Mouse (Mus musculus) forebrain, embryonic 16.5 days (tissue): ENCODE measurements around the gene Gdnf. TPM values are rescaled to one million over a fixed set of nuclear protein-coding genes. Genes with fewer than 3 reads are reported as not detected.

Experiments used
- ATAC-seq: fragments of 200-750 bp; cut with Nextera tagmentation; 2 replicates; pipeline ENCODE4 v1.8.0; 2017; ENCODE audit warnings: mild to moderate bottlenecking, moderate library complexity
- H3K27ac ChIP-seq: fragments of 300-500 bp; sonication (generic); 2 replicates; pipeline ENCODE4 v1.5.1; 2014; ENCODE audit warnings: low read length, control low read depth
- H3K27me3 ChIP-seq: fragments of 300-500 bp; sonication (generic); replicated peaks from 2 replicates; pipeline ENCODE4 v1.6.1; 2014; ENCODE audit warnings: low read length; ENCODE audit not compliant: control insufficient read depth, insufficient read depth
- H3K36me3 ChIP-seq: fragments of 300-500 bp; sonication (generic); 2 replicates; pipeline ENCODE4 v1.6.1; 2014; ENCODE audit not compliant: control insufficient read depth, insufficient read depth
- H3K4me1 ChIP-seq: fragments of 300-500 bp; sonication (generic); replicated peaks from 2 replicates; pipeline ENCODE4 v1.6.1; 2014; ENCODE audit warnings: low read length; ENCODE audit not compliant: control insufficient read depth, insufficient read depth
- H3K4me2 ChIP-seq: fragments of 300-500 bp; sonication (generic); 2 replicates; pipeline ENCODE4 v1.6.1; 2014; ENCODE audit warnings: mild to moderate bottlenecking, low read length, control low read depth
- H3K4me3 ChIP-seq: fragments of 300-500 bp; sonication (generic); replicated peaks from 2 replicates; pipeline ENCODE4 v1.5.1; 2014; ENCODE audit warnings: mild to moderate bottlenecking, low read length, control low read depth
- H3K9ac ChIP-seq: fragments of 300-500 bp; sonication (generic); replicated peaks from 2 replicates; pipeline ENCODE4 v1.6.1; 2014; ENCODE audit warnings: low read depth, low read length, control low read depth
- H3K9me3 ChIP-seq: fragments of 300-500 bp; sonication (generic); 2 replicates; pipeline ENCODE4 v1.6.1; 2016; ENCODE audit warnings: low read length; ENCODE audit not compliant: control insufficient read depth
- WGBS: fragments of 180-500 bp; shearing (Covaris S2); extraction: QIAGEN DNeasy Blood & Tissue Kit; methylation state at CpG from one replicate; pipeline ENCODE4 v1.1.7; 2014; 5-methylcytosine and 5-hydroxymethylcytosine counted together
- polyA plus RNA-seq: library from polyadenylated mRNA; unstranded; fragments of >200 nt; fragmentation: Nextera tagmentation; extraction: Ambion mirVana; gene quantifications from 2 replicates; pipeline ENCODE4 v1.2.1, GENCODE M21; 2015

Gdnf gene
- polyA plus RNA-seq: 0.16 and 0.18 TPM in 2 replicates

DNA sequence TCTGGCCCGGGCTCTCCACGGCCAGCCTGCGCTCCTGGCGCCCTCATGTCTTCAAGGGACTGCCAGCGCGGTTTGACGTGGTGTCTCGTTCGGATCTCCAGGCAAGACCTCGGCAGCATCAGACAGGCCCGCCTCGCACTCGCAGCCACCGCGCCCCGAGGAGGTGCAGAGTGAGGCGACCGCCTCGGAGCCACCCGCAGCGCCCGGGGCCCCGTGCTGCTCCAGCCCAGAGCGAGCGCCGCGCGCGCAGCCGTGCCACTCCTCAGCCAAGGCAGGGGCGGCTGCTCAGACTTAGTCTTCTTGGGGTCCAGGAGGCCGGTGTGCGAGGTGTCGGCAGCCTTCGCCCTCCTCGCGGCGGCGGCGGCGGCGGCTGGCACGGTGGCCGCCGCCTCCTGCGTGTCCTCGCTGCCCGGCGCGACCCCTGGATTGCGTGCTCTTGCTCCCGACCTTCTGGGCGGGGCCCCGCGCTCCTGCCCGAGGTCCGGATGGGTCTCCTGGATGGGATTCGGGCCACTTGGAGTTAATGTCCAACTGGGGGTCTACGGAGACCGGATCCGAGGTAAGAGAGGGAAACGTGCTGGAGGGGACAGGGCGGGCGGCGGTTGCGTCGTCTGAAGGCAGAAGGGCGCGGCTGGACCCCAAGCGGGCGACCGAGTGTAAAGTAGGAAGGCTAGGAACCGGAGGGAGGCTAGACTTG lies at the start of gene Gdnf:
Gene Gdnf (plus strand): TSS at position 291 of the 697 bp plus-strand sequence.
- Histone ChIP-seq H3K4me3 (peak within 1 kb of the TSS; percentile 53), H3K27ac (no peak within 1 kb of the TSS), H3K9ac (peak within 1 kb of the TSS; percentile 35), H3K9me3 (no peaks in the 10 kb centered on the region), H3K36me3 (no peaks in the 10 kb centered on the region), H3K4me1 (peaks cover 36% of the 10 kb centered on the region), H3K27me3 (peaks cover 60% of the 10 kb centered on the region), H3K4me2 (peak within 1 kb of the TSS; percentile 74)
- WGBS: 0% methylated on average over 71 of the region's 73 CpGs
- peak; percentile 54 for ATAC-seq

GRCm38 (mm10) chr15:7767166-7767565 lies 43.5 kb upstream of the Gdnf start:
- no peak for ATAC-seq
- Histone ChIP-seq H3K27ac (no peak overlapping the region), H3K4me1 (no peaks in the 10 kb centered on the region), H3K4me2 (no peak overlapping the region), H3K9ac (no peak overlapping the region), H3K36me3 (no peaks in the 10 kb centered on the region), H3K9me3 (no peaks in the 10 kb centered on the region), H3K4me3 (no peak overlapping the region), H3K27me3 (no peaks in the 10 kb centered on the region)
- 91% methylated on average over 7 of the region's 7 CpGs for WGBS

GRCm38 (mm10) chr15:7772983-7773382 lies 37.7 kb upstream of the Gdnf start:
- H3K4me3 ChIP-seq: no peak overlapping the region
- ATAC-seq: no peak
- no peaks in the 10 kb centered on the region for H3K4me1 ChIP-seq
- no peaks in the 10 kb centered on the region for H3K9me3 ChIP-seq
- no peak overlapping the region for H3K9ac ChIP-seq
- WGBS: 88% methylated on average over 8 of the region's 8 CpGs
- no peaks in the 10 kb centered on the region for H3K27me3 ChIP-seq
- H3K4me2 ChIP-seq: no peak overlapping the region
- H3K36me3 ChIP-seq: no peaks in the 10 kb centered on the region
- H3K27ac ChIP-seq: no peak overlapping the region

DNA sequence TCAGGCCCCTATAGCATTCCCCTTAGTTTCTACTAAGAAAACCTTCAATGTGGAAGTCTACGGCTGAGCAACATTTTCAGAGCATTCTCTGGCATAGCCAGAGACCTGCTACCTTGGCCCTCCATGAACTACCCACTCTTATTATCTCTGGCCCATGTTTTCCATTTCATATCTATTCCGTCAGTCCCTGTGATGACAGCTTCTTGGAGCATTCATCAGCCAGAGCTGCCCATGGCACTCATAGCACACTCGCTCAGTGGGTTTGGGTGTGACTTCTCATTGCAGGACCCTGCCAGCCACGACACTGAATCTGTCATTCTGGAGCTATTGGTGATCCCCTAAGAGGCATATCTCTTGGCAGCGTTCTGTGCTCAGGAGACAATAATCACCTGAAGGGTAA lies 29.1 kb upstream of the Gdnf start:
- no peak overlapping the region for H3K4me2 ChIP-seq
- H3K27me3 ChIP-seq: no peaks in the 10 kb centered on the region
- H3K9ac ChIP-seq: no peak overlapping the region
- H3K36me3 ChIP-seq: no peaks in the 10 kb centered on the region
- H3K4me1 ChIP-seq: no peaks in the 10 kb centered on the region
- no peak overlapping the region for H3K4me3 ChIP-seq
- no peak for ATAC-seq
- 90% methylated on average over 5 of the region's 5 CpGs for WGBS
- H3K9me3 ChIP-seq: no peaks in the 10 kb centered on the region
- H3K27ac ChIP-seq: no peak overlapping the region

- Histone ChIP-seq H3K36me3 (no peaks in the 10 kb centered on the region), H3K9ac (peak overlapping the region; percentile 35), H3K4me1 (peaks cover 28% of the 10 kb centered on the region), H3K9me3 (no peaks in the 10 kb centered on the region), H3K4me2 (peak overlapping the region; percentile 74), H3K27me3 (peaks cover 53% of the 10 kb centered on the region), H3K27ac (no peak overlapping the region), H3K4me3 (peak overlapping the region; percentile 53)
- under 1% methylated on average over 32 of the region's 32 CpGs for WGBS
- ATAC-seq: peak; percentile 11; the same call in 1 of the 2 replicates
Observed at GRCm38 (mm10) chr15:7809841-7810391, 730 bp upstream of the Gdnf start.

- Histone ChIP-seq H3K36me3 (no peaks in the 10 kb centered on the region), H3K4me1 (peaks cover 37% of the 10 kb centered on the region), H3K4me2 (peak overlapping the region; percentile 74), H3K27me3 (peaks cover 65% of the 10 kb centered on the region), H3K27ac (no peak overlapping the region), H3K9me3 (no peaks in the 10 kb centered on the region), H3K4me3 (peak overlapping the region; percentile 53), H3K9ac (no peak overlapping the region)
- WGBS: 2% methylated on average over 11 of the region's 11 CpGs
- no peak for ATAC-seq
Observed at GRCm38 (mm10) chr15:7811253-7811625, 593 bp downstream of the Gdnf start.

DNA sequence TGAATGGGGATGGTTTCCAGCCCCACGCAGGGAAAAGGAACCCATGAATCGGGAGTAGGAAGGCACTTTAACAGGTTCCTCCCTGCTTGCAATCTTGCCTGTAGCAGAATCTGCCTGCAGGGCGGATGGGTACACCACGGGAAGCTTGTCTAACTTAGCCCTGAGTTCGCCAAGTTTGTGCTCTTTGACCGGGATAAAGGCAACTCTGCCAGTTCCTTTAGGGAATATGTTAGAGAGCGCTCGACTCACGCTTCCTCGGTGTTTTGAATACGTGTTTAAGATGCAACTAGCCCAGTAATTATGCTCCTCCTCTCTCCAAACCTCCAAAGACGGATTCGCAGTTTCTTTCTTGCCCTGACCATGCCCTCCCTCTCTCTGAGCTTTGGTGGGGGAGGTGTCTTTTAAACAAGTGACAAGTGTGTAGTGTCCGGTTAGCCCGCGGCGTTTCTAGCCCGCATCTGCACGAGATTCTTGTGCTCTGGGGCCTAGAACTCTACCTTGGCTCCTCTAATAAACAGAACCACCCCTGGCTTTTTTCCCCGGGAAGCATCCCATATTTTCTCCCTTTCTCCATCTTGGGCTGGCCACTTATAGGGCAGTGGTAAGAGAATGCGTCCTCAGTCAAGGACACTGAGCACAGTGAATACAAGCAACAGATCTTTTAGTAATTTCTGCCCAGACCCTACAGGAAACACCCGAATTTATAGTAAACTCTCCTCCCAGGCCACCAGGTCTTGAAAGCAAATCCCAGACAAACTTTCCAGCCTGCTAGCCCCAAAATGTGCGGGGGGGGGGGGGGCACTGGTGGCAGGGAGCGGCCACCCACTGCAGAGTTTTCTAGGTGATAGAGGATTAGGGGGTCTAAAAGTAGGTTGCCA lies 1.4 kb downstream of the Gdnf start:
- Histone ChIP-seq H3K27me3 (peaks cover 72% of the 10 kb centered on the region), H3K4me2 (no peak overlapping the region), H3K4me3 (0 out of 2 replicates have a peak overlapping the region, but pooled peaks have one; percentile 2), H3K27ac (no peak overlapping the region), H3K9ac (no peak overlapping the region), H3K4me1 (peaks cover 37% of the 10 kb centered on the region), H3K36me3 (no peaks in the 10 kb centered on the region), H3K9me3 (no peaks in the 10 kb centered on the region)
- WGBS: 7% methylated on average over 24 of the region's 24 CpGs
- ATAC-seq: no peak

- H3K4me1 ChIP-seq: peaks cover 37% of the 10 kb centered on the region
- ATAC-seq: peak; percentile 62
- H3K9me3 ChIP-seq: no peaks in the 10 kb centered on the region
- H3K27ac ChIP-seq: no peak overlapping the region
- peak overlapping the region; percentile 57 for H3K4me3 ChIP-seq
- H3K36me3 ChIP-seq: no peaks in the 10 kb centered on the region
- peak overlapping the region; percentile 96 for H3K4me2 ChIP-seq
- peak overlapping the region; percentile 52 for H3K9ac ChIP-seq
- peaks cover 72% of the 10 kb centered on the region for H3K27me3 ChIP-seq
- under 1% methylated on average over 41 of the region's 41 CpGs for WGBS
Observed at GRCm38 (mm10) chr15:7812872-7813530, 2.4 kb downstream of the Gdnf start.
